ENCODE assay signal across 8 mouse cellular contexts in genomic region chrX:133687666-133688151, GRCm38 (mm10). TPM values are rescaled to one million over a fixed set of nuclear protein-coding genes. Genes with fewer than 3 reads are reported as not detected.
DNase-seq lines count a peak whose midpoint lies in the region; ATAC-seq and TF ChIP-seq lines count a peak whose summit lies in the region.

No protein-coding gene starts in this region.

- ATAC-seq in intestine, embryonic 16.5 days: peak; percentile 14
- no peak for ATAC-seq in midbrain, postnatal 0 days (ENCODE audit: low FRiP score)
- ATAC-seq in frontal cortex, adult (ENCODE audit: low TSS enrichment): no peak

- H3K27ac ChIP-seq in layer of hippocampus, adult 2 months: peak overlapping the region; percentile 86
- H3K27ac ChIP-seq in forebrain, embryonic 10.5 days: peak overlapping the region; percentile 86
- no peak overlapping the region for H3K27ac ChIP-seq in intestine, embryonic 16.5 days (ENCODE audit: low read length)
- peak overlapping the region; percentile 78; the same call in 1 of the 2 replicates for H3K27ac ChIP-seq in midbrain, postnatal 0 days (ENCODE audit: low read depth, low read length)

- peaks cover 13% of the 10 kb centered on the region for H3K4me1 ChIP-seq in forebrain, embryonic 10.5 days
- no peaks in the 10 kb centered on the region for H3K4me1 ChIP-seq in intestine, embryonic 16.5 days (ENCODE audit: control insufficient read depth, insufficient read depth, low read length)
- H3K4me1 ChIP-seq in midbrain, postnatal 0 days (ENCODE audit: insufficient read depth, low read length): no peaks in the 10 kb centered on the region

- H3K27me3 ChIP-seq in forebrain, embryonic 10.5 days (ENCODE audit: poor library complexity, severe bottlenecking): peaks cover 79% of the 10 kb centered on the region
- H3K27me3 ChIP-seq in intestine, embryonic 16.5 days (replicated peaks; ENCODE audit: control insufficient read depth, insufficient read depth, low read length): peaks cover 33% of the 10 kb centered on the region
- no peaks in the 10 kb centered on the region for H3K27me3 ChIP-seq in midbrain, postnatal 0 days (ENCODE audit: insufficient read depth, low read length)

- peak overlapping the region; percentile 71 for H3K4me3 ChIP-seq in layer of hippocampus, adult 2 months
- H3K4me3 ChIP-seq in forebrain, embryonic 10.5 days: peak overlapping the region; percentile 65
- peak overlapping the region; percentile 56 for H3K4me3 ChIP-seq in intestine, embryonic 16.5 days (ENCODE audit: low read length)
- peak overlapping the region; percentile 59 for H3K4me3 ChIP-seq in midbrain, postnatal 0 days (ENCODE audit: low read depth, low read length)

- no peak for DNase-seq in layer of hippocampus, adult 2 months (ENCODE audit: low spot score in 2 of 2)
- no peak for DNase-seq in layer of hippocampus, adult 8-10 months (ENCODE audit: low spot score in 2 of 2)
- DNase-seq in adrenal gland, adult 2 months: peak; percentile 48
- DNase-seq in forebrain, embryonic 10.5 days (ENCODE audit: extremely low spot score, low spot score): peak; percentile 35
- peak; percentile 18 for DNase-seq in midbrain, postnatal 0 days (ENCODE audit: low spot score)
- no peak for DNase-seq in cerebellum, postnatal 36 days

- no peaks in the 10 kb centered on the region; the same call in 1 of the 2 replicates for H3K36me3 ChIP-seq in forebrain, embryonic 10.5 days (replicated peaks)
- H3K36me3 ChIP-seq in intestine, embryonic 16.5 days (ENCODE audit: control insufficient read depth, insufficient read depth, low read length): no peaks in the 10 kb centered on the region
- no peaks in the 10 kb centered on the region for H3K36me3 ChIP-seq in midbrain, postnatal 0 days (ENCODE audit: insufficient read depth, low read length)

- H3K9me3 ChIP-seq in forebrain, embryonic 10.5 days: 0 out of 2 replicates have a peak, but pooled peaks cover 4% of the 10 kb centered on the region
- H3K9me3 ChIP-seq in intestine, embryonic 16.5 days (ENCODE audit: control insufficient read depth, low read length): no peaks in the 10 kb centered on the region
- H3K9me3 ChIP-seq in midbrain, postnatal 0 days (ENCODE audit: low read length): no peaks in the 10 kb centered on the region

- peak overlapping the region; percentile 83 for H3K4me2 ChIP-seq in intestine, embryonic 16.5 days (ENCODE audit: low read depth, low read length)
- H3K4me2 ChIP-seq in midbrain, postnatal 0 days (ENCODE audit: low read depth, low read length, poor library complexity, severe bottlenecking): peak overlapping the region; percentile 84

- peak overlapping the region; percentile 63 for H3K9ac ChIP-seq in intestine, embryonic 16.5 days (ENCODE audit: low read depth, low read length)
- H3K9ac ChIP-seq in midbrain, postnatal 0 days (replicated peaks; ENCODE audit: low read length, poor library complexity, severe bottlenecking): peak overlapping the region; percentile 56

- TF ChIP-seq CTCF in layer of hippocampus, adult 2 months (conservative IDR thresholded peaks at IDR 0.05): no peak
- TF ChIP-seq CTCF in midbrain, postnatal 0 days (IDR thresholded peaks at IDR 0.05): no peak

- 27% methylated on average over 28 of the region's 37 CpGs for WGBS in forebrain, embryonic 10.5 days
- WGBS in intestine, embryonic 16.5 days: 21% methylated on average over 34 of the region's 37 CpGs
- 35% methylated on average over 28 of the region's 37 CpGs for WGBS in midbrain, postnatal 0 days

RNA-seq across cellular contexts. Expression of gene Pcdh19, which starts 1.1 kb away (rescaled TPM):
- total RNA-seq in layer of hippocampus, adult 2 months (2021): 10 to 100 TPM; 67.1 to 80.2 TPM
- total RNA-seq in layer of hippocampus, adult 8-10 months (2022): 10 to 100 TPM; 62.5 to 82.1 (median 71.9) TPM
- total RNA-seq in adrenal gland, adult 2 months (2021): 1 to 10 TPM; 6.1 to 8.0 TPM
- polyA plus RNA-seq in adrenal gland, adult 2 months (2012; rRNA removed): 1.2 and 1.6 TPM in 2 replicates
- 12.1 and 12.3 TPM in 2 replicates for polyA plus RNA-seq in forebrain, embryonic 10.5 days (2016; fragmentation: Nextera tagmentation; extraction: Ambion mirVana)
- 0.98 and 1.6 TPM in 2 replicates for polyA plus RNA-seq in intestine, embryonic 16.5 days (2015; fragmentation: Nextera tagmentation; extraction: Ambion mirVana)
- total RNA-seq in midbrain, postnatal 0 days (2014; rRNA removed): 74.5 and 92.6 TPM in 2 replicates
- polyA plus RNA-seq in midbrain, postnatal 0 days (2015; fragmentation: Nextera tagmentation; extraction: Ambion mirVana): 30.4 and 36.7 TPM in 2 replicates

Comparison
In these comparisons a context has a peak if more than half of its experiments do, and no peak if none do; other contexts are left out.
1. DNase-seq: peak in adrenal gland, adult 2 months (single experiment), forebrain, embryonic 10.5 days (single experiment) and midbrain, postnatal 0 days (single experiment); none in layer of hippocampus, adult 2 months (0 of 2), layer of hippocampus, adult 8-10 months (0 of 2) and cerebellum, postnatal 36 days (0 of 2).
2. Peak in every context shown above with its lines, with median percentiles within 50 percentile points of each other: H3K4me3 ChIP-seq.